Mouse (Mus musculus): Measurements from ENCODE around the gene Ctsc.

The Ctsc gene

GRCm38 (mm10) chr7:88296932-88297331, 19.0 kb downstream of the Ctsc start:
- DNase-seq = no peak

DNA sequence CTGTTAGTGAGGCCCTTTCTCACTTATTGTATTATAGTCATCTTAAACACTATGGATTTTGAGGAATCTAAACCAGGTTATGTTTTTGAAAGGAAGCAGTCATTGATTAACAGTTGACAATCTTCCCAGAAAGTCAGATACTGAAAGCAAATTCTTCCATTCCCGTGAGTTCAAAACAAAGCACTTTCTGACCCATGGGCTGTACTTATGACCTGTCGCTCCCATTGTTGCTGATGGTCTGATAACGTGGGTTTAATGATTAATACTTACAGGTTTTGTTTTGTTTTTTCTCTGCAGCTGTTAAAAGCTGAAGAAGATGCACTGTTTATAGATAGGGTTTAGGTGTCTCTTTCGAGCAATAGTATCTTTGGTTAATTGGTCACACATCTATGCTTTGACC, 27.9 kb downstream of the Ctsc start:
- no peak for DNase-seq

GRCm38 (mm10) chr7:88306725-88307124, 28.8 kb downstream of the Ctsc start:
- DNase-seq = no peak

DNA sequence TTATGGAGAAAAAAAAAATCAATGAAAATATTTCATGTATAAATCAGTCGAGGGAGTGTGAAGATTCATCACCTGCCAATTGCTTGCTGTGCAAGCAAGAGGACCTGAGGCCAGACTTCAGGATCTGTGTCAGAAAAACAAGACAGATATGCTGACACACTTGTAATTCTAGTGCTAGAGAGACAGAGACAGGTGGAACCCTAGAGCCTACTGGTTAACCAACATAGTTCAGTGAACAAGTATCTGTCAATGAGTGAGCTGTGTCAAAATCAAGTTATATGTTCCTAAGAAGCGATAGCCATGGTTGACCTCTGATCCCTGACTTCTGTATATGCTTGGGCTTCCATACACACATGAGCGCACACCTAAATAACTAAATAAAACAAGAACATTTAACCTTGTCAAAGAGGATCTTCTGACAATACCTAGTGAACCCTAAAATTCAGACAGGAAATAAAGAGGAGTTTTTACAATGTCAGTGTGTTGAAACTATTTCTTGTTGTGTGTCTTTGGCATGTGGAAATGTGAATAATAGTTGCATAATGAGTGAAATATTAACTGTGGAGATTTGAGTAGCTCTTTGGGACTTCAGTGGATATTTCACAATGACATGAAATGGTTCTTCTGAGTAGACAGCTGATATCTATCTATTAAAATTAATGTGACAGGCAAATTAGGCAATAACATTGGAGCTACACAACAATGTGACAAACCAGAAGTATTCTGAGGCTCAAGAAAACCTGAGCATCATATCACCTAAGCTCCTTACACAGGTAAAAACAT, 32.7 kb downstream of the Ctsc start:
- DNase-seq = no peak

DNA sequence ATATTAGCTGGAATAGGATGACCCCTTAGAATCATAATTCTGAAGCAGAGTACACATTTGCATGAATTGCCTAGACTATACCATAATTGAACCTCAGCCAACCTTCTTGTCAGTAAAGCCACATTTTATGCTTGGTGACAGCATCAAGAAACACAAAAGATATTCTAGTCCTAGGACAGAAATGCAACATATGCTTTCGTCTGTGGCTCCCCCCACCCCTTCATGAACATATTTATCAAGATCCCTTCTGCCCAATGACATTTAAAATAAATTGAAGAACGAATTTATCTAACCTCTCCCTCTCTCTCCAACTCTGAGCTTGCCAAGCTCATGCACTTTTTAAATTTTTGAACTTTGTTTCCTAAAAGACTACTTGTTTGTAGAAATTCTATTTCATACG, 38.5 kb downstream of the Ctsc start:
- DNase-seq = no peak

GRCm38 (mm10) chr7:88318474-88318873, 40.6 kb downstream of the Ctsc start:
- no peak for DNase-seq

GRCm38 (mm10) chr7:88318904-88319303, 41.0 kb downstream of the Ctsc start:
- DNase-seq = no peak

GRCm38 (mm10) chr7:88319414-88320140, 41.7 kb downstream of the Ctsc start:
- DNase-seq = no peak

DNA sequence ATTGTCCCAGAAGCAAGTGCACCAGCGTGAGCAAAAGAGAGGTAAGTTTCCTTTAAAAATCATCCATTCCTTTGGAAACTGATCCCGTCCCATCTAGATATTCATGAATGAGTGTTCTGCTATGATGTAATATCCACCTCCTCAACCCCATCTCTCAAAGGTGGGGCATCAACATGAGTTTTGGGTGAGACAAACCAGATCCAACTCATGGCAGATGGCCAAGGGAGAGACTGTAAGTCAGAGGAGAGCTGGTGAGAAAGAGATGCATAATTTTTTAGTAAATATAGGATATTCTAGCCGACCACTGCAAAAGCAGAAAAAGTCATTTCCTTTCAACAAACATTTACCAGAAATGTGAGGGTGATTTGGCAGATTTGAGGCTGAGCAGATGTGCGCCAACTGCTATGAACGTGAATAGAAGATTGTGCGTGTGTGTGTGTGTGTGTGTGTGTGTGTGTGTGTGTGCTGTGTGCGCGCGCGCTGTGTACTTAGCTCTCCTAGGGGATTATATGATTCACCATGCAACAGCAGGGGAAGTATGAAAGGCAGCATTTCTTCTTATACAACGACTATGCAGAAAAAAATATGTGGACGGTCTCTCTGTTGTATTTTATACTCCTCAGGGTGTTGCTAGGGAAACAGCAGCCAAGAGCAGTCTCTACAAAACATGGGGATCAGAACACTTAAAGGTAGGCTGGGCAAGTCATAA, 42.9 kb downstream of the Ctsc start:
- DNase-seq = peak; percentile 22

GRCm38 (mm10) chr7:88322431-88322830, 44.5 kb downstream of the Ctsc start:
- no peak for DNase-seq

DNA sequence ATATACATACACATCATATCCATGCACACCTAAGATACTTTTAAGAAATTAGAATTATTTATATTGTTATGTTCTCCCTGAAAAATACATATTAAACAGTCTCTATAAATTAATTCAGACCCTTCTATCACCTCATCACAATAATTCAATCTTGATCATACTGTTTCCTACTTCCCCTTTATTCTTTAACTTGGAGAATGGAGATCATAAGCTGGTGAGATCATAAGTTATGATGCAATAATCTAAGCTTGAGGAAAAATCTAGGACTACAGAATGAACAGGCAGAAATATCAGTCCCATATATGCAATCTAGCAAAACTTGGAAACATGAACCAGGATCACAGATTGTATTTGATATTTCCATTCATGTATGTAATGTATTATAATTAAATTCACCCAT, 49.6 kb downstream of the Ctsc start:
- DNase-seq = no peak

GRCm38 (mm10) chr7:88343828-88344227, 65.9 kb downstream of the Ctsc start:
- DNase-seq = no peak

DNA sequence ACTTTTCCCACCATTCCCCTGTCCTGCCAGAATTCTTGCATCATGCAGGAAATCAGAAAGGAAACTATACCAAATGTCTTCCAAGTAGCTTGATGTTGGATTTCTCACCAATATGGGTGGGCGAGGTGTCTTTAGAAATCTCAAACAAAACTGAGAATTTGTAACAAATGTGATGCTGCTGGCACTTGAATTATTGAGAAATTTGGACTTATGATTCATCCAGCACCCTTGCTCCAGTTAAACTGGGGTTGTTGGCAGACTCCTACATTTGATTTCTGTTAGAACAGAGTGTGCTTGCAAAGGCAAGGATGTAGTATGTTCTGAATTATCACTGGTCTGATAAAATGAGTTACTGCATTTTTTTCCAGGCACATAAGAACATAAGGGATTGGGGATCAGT, 68.2 kb downstream of the Ctsc start:
- peak; percentile 5 for DNase-seq

- DNase-seq = no peak
Observed at GRCm38 (mm10) chr7:88356871-88357776, 79.2 kb downstream of the Ctsc start.

DNA sequence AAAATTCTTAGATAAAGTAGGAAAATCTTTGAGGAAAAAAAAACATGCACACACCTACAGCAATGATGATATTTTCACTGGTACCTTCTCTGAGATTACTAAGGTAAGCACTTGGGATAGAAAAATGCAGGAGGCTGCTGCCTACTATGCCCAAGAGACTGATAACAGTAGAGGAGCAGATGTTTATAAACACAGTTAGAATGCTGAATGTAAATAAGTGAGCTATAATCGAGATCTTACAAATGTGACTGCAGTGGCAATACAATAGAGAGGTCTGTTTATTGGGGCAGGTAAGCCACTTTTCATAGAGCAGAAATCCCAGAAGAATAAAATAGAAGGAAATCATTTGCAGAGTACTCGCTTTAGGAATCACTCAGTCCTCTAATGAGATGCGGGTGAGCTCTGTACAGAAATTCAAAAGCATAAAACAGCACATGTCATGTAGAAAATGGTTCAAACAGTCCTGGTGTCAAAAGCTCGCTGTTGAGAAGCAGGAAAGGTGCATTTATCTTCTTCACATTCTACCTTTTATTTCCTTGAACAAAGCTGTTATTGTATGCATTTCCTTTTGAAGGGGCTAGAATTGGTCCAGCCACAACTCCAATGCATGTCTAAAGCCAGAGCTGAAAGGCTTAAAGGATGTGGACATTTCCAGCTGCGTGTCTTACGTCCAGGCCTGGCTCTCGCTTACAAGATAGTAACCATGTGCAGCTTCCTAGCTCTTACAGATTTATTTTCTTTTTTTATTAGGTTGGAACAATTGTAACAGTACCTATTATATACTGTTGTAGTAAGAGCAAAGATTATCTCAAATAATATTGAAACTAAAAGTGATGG, 80.4 kb downstream of the Ctsc start:
- DNase-seq = no peak
